Mouse (Mus musculus): Measurements from ENCODE around the gene Creld2. TPM values are rescaled to one million over a fixed set of nuclear protein-coding genes. Genes with fewer than 3 reads are reported as not detected.
A peak's percentile ranks its signal among the peaks of the same experiment; 100 is the strongest.

The Creld2 gene
- total RNA-seq, 2 experiments from 2014 or later = 21.4 to 26.5 TPM

DNA sequence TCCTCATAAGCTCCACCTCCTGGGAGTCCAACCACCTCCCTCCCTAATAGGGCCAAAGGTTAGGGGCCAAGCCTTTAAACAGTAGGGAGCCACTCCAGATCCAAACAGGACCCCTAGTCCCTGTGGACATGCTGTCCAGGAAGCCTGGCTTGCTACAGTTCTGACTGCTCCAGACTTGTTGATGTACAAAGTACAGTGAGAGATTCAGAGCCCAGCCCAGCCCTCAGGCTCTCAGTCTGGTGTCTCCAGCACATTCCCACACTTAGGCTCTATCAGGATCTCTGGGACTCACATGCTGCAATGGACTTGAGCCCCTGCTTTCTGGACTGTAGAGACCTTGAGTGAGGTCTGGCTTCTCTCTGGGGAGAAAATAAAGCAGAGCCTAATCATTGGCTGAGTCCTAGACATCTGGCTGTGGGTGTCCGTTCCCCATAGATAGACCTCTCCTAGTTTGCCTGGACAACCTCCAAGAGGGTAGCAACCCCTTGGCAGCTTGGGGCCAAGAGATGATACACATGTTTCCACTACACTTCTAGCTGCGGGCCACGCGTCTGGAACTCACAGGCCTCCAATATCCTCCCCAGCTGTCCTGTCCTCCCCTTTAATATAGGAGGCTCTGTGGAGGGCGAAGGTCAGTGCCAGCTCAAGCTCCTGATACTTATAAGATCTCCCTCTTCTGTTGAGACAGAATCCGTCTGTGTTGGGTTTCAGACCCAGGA lies 48.7 kb downstream of the Creld2 start:
- DNase-seq (ENCODE audit: low spot score in 2 of 2) = no peak
- H3K27ac ChIP-seq = peak overlapping the region; percentile 71
- H3K4me3 ChIP-seq = no peak overlapping the region
- no peak for TF ChIP-seq CTCF (conservative IDR thresholded peaks at IDR 0.05)

DNA sequence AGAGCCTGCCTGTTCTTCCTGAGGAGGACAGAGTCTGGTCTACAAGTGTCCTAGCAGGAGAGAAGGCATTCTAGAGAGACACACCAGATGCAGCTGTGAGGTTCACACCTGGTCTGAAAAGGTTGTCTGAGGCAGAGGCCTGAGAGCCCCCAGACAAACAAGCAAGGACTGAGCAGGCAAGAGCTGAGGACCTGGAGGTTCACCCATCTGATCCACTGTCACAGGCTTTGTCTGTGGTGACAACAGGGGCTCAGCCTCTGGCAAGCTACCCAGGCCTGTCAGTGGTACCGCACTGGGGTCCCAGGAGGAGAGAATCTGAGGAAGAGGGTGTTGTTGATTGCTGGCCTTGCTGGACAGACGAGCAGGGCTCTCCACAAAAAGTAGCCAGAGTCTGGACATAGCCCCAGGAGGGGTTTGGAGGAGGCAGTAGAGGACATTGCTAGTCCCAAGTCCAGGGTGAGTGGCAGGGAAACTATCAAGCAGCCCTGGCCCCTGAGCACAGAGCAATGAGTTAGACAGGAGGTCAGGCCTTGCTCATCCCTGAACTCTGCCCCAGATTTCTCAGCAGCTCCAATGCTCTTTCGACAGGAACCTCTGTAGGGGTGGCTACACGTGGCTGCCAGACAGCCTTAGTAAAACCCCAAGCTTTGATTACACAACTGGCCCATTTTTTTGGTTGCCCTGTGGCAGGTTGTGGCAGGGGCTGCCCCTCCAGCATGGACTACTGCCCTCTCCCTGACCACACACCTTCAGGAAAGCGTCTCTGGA lies 51.2 kb downstream of the Creld2 start:
- TF ChIP-seq CTCF (conservative IDR thresholded peaks at IDR 0.05) = no peak
- H3K27ac ChIP-seq = no peak overlapping the region
- no peak for DNase-seq (ENCODE audit: low spot score in 2 of 2)
- no peak overlapping the region for H3K4me3 ChIP-seq

DNA sequence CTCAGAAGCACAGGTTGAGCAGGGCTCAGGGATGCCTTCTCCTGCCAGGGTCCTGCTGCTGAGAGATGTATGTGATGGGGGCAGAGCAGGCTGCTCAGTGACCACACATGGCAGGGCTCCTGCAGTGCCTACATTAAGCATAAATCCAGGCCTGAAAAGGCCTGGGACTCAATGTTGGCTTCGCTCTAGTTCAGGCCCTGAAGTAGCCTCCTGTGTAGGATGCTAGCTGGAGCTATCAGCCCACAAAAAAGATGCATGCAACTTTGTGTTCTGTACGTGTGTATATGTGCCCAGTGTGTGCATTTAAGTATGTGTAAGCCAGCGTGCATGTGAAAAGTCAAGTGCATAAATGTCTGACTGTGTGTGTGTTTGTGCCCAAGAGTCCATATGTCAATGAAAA lies 54.6 kb downstream of the Creld2 start:
- TF ChIP-seq CTCF (conservative IDR thresholded peaks at IDR 0.05) = no peak
- no peak for DNase-seq (ENCODE audit: low spot score in 2 of 2)
- H3K4me3 ChIP-seq = no peak overlapping the region
- H3K27ac ChIP-seq = no peak overlapping the region

DNA sequence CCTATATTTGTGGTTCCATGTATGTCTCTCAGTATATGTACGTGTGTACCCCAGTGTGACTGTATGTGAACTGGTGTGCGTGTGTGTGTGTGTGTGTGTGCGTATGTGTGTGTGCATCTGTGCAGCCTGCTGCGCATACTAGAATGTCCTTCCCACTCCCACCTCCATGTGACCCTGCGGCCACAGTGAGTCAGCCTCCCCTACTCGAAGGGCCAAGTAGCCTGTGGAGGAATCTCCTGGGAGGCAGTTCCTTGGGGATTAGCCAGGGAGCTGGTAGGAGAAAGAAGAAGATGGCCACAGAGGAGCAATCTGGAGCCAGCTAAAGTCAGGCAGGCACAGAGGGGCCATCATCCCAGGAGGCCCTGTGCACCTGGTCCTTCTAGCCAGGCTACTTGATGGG lies 55.0 kb downstream of the Creld2 start:
- Histone ChIP-seq H3K4me3 (no peak overlapping the region), H3K27ac (no peak overlapping the region)
- no peak for DNase-seq (ENCODE audit: low spot score in 2 of 2)
- no peak for TF ChIP-seq CTCF (conservative IDR thresholded peaks at IDR 0.05)

DNA sequence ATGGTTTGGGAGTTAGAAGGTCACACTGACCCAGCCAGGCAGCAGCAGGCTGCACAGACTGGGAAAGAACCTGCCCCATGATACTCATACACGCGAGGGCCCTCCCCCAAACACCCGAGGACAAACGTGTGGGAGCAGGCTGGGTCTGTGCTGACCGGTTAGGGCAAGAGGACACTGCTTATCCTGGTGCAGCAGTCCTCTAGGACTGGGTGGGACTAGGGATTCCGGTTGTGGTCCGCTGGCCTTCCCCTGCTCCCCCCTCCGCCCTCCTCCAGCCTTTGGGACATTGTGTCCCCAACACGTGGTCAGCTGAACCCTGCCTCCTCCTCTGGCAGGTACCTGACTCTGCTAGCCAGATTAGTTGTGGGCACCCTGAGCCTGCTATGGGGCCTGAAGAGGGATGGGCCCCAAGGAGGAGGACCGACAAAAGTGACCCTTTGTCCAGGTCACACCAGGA lies 56.2 kb downstream of the Creld2 start:
- Histone ChIP-seq H3K27ac (no peak overlapping the region), H3K4me3 (no peak overlapping the region)
- no peak for DNase-seq (ENCODE audit: low spot score in 2 of 2)
- no peak for TF ChIP-seq CTCF (conservative IDR thresholded peaks at IDR 0.05)

Other genes starting within 250 kb of the Creld2 start
- gene Zdhhc25, start 219.3 kb upstream of the Creld2 start, total RNA-seq (2021) = not detected
- gene Brd1, start 85.4 kb upstream of the Creld2 start, total RNA-seq (2021) = 10 to 100 TPM; 52.5 to 60.6 TPM
- 1 to 10 TPM; 9.1 to 9.4 TPM for gene Zbed4, start 68.0 kb upstream of the Creld2 start, total RNA-seq (2021)
- gene Alg12, start 328 bp upstream of the Creld2 start, total RNA-seq (2021) = 10 to 100 TPM; 10.1 to 13.3 TPM
- gene Pim3, start 42.5 kb downstream of the Creld2 start, total RNA-seq (2021) = 10 to 100 TPM; 29.9 to 37.9 TPM
- gene Ttll8, start 134.8 kb downstream of the Creld2 start, total RNA-seq (2021) = 1 to 10 TPM; 1.5 to 2.0 TPM
- 100 to 1,000 TPM; 114 to 116 TPM for gene Mlc1, start 159.4 kb downstream of the Creld2 start, total RNA-seq (2021)
- not detected for gene Mov10l1, start 163.3 kb downstream of the Creld2 start, total RNA-seq (2021)
- gene Panx2, start 240.1 kb downstream of the Creld2 start, total RNA-seq (2021) = 100 to 1,000 TPM; 159 to 177 TPM

Data from layer of hippocampus, adult 2 months (tissue).